Mouse (Mus musculus): ENCODE measurements at regions not wholly inside any gene's neighbourhood (a gene's known extent, or its start where the extent isn't known, plus 50 kb on each side); places are given as distances from the start of the nearest gene placed in this dataset.
"Not testable (repeated sequence)": the region's sequence is repeated elsewhere in the genome, so short reads cannot be mapped to it uniquely, and the experiment has no call there.

DNA sequence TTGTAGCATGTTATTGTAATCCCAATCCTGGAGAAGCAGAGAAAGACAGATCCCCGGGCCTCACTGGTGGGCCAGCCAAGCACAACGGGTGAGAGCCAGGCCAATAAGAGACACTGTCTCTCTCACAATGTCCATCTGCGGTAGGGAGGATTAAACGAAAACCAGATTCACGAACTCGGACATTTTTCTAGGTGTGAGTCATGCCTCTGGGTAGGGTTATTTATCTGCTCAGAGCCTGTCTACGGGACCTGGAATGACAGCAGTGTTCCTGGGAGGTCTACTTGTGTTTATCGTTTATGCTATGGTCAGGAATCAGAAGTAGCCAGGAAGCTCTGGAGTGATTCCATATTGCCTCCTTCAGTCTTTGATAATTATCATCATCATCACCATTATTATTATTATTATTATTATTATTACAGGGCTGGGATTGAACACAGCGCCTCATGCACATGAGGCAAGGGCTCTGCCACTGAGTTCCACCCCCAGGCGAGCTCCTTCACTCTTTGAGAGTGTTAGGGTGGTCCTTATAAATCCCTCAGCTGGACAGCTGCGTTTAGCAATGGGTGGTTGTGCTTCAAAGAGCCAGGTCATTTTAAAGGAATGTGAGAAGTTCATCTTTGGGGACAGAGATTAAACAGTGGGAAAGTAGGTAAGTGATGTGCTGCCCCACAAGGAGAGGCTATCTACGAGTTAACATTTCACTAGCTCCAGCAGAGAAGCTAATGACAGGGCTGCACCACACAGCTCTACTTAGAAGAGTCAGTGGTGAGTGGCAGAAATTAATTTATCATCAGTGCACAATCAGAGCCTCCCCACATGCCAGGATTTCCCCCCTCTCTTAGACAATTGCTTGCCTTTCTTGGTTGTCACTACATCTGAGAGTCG lies 116.3 kb downstream of the Enc1 start:
- no peak for DNase-seq (ENCODE audit: low spot score)

DNA sequence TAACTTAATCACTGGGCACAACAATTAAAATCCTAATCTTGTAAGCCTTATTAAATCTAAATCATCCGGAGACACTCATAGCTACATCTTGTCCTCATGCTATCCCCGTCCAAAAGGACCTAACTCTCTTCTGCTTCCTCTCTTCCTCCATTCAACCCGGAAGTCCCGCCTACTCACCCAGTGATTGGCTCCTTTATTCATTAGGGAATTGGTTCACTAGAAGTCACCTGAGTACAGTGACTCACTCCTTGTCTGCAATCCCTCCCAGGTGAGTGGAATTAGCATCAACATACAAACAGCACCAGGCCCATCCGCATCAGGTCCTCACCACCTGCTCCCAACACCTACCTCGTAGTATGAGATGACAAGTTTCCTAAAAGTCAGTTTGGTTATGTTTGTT lies 114.5 kb downstream of the Enc1 start:
- not testable (repeated sequence) for DNase-seq (ENCODE audit: low spot score)

DNA sequence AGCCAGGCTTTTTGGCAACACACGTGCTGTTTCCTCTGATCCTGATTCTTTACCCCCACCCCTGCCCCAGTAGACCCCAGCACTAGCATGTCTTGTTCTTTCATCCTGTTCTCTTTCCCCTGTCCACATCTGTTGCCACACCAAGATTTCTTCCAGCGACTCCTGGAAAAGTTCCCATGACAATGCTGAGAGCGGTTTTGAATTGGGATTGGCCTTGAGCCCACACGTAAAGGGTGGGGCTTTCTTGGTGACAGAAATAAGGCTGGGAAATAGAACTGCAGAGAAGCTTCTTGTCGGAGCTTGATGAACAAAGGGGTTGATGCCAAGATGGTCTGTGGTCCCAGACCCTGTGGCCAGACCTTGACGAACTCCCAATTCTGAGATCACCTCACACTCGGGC lies 106.8 kb downstream of the Enc1 start:
- no peak for DNase-seq (ENCODE audit: low spot score)

- DNase-seq (ENCODE audit: low spot score) = no peak
Measured at GRCm38 (mm10) chr13:97341218-97341889, 100.4 kb downstream of the Enc1 start.

- no peak for DNase-seq (ENCODE audit: low spot score)
Measured at GRCm38 (mm10) chr13:97337954-97338353, 97.0 kb downstream of the Enc1 start.

DNA sequence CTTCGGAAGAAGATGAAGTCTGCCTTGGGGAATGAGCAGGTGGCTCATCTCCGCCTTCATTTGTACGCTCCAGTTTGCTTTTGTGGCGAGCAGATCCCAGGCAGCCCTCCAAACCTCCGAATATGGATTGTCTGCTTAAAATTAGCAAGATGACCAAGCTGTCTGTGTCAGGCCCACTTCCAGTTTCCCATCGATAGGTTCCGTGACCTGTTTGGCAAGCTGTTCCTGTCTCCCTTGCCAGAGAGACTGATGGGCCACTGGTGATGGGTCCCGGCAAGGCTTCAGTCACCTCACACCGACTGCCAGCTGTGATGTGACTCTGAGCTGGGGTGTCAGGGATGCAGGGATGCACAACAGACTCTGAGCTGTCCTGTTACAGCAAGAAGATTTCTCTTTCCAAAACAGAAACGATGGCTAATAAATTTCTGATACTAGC lies 96.4 kb downstream of the Enc1 start:
- DNase-seq (ENCODE audit: low spot score) = peak; percentile 18

DNA sequence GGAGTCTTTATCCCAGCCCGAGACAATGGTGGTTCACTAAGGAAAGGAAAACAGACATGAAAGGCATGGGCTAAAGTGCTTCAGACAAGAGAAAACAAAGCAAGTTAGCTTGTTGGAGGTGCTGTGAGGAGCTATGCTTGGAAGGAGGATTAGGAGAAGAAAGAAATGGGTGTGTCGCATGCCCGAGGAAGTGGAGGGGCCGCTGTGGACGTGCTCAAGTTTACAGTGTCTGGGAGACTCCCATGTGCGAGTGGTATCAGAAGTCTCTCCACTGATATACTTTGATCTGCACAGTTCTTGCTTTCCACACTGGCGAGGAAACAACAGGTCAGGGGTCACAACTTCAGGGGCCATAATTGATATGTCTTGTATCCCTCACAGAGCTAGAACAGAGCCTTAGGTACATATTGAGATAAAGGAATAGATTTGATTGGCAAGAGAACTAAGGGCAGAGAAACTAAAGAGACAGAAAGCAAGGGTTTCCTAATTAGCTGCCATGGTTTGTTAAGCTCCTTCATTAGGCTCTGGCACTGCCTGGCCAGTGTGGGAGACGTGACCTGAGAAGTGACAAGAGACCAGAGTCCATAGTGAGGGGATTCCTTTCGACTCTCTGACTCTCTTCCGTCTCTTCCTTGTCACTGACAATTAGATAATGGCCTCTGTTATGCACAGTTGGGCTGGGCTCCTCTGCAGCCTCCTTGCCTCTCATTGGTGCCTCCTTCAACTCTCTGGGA lies 93.1 kb downstream of the Enc1 start:
- no peak for DNase-seq (ENCODE audit: low spot score)

DNA sequence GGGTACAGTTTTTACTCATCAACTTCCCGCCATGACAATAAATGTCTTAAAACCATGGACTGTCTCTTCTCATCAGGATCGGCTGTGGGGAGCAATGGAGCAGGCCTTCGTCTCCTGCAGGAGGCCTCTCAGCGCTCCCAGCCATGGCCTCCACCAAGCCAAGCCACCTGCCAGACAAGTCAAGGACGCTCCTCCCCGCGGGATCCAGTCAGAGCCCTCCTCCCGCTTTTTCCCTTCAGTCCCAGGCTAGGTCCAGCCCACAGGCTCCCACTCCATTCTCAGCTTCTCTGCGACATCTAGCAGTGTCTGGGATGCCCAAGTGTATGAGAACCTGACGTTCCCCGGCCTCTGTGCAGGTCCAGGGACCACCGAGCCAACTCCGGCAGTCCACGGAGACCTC lies 90.2 kb downstream of the Enc1 start:
- DNase-seq (ENCODE audit: low spot score) = no peak

DNA sequence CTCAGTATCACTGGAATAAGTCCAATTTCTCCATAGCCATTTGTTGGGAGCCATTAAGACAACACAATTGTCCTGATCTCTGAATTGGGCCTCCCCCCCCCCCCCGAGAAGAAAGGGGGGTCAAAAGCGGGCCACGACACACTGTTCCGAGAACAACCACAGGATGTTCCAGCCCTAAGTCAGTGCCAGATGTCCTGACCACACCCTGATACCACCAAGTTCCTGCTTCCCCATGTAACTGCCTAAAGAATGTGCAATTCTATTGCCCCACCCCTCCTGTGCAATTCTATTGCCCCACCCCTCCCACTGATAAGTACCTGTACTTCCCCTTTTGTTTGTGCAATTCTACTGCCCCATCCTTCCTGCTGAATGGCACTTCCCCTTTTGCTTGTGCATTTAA lies 80.4 kb downstream of the Enc1 start:
- DNase-seq (ENCODE audit: low spot score) = not testable (repeated sequence)

DNA sequence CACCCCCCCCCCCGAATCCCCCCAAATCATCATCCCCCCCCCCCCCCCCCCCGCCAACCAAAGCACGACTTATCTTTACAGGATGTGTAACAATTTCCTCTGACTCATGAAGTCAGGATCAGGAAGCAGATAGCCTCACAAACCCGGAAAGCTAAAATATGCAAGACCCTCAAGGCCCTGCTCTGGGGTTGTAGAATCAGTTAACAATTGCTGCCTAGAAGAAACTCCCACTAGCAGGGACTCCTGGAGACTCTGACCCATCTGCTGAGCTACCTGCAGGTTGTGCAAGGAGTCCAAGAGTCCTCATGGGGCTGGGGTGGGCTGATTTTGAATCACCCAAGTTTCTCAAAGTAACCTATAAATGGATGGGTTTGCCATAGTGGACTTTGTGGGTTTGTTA lies 79.9 kb downstream of the Enc1 start:
- DNase-seq (ENCODE audit: low spot score) = no peak

GRCm38 (mm10) chr13:97320298-97320697 lies 79.4 kb downstream of the Enc1 start:
- no peak for DNase-seq (ENCODE audit: low spot score)

DNA sequence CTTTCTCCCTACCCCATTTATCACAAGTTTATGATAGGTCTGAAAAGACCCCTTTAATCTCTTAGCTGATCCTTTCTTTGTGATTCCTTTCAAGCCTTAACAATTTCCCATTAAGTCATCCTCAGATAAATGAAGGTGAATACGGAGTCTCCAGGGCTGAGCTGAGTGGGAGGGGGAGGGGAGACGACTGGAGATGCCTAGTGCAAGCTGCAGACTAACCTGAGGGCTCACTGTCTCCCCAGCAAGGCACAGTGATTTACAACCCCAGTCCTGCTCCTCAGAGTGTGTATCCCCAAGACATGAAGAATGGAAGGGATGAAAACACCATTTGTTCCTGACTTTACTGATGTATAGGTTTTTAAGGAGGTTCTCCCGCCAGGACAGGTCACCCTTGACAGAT lies 76.7 kb downstream of the Enc1 start:
- no peak for DNase-seq (ENCODE audit: low spot score)

DNA sequence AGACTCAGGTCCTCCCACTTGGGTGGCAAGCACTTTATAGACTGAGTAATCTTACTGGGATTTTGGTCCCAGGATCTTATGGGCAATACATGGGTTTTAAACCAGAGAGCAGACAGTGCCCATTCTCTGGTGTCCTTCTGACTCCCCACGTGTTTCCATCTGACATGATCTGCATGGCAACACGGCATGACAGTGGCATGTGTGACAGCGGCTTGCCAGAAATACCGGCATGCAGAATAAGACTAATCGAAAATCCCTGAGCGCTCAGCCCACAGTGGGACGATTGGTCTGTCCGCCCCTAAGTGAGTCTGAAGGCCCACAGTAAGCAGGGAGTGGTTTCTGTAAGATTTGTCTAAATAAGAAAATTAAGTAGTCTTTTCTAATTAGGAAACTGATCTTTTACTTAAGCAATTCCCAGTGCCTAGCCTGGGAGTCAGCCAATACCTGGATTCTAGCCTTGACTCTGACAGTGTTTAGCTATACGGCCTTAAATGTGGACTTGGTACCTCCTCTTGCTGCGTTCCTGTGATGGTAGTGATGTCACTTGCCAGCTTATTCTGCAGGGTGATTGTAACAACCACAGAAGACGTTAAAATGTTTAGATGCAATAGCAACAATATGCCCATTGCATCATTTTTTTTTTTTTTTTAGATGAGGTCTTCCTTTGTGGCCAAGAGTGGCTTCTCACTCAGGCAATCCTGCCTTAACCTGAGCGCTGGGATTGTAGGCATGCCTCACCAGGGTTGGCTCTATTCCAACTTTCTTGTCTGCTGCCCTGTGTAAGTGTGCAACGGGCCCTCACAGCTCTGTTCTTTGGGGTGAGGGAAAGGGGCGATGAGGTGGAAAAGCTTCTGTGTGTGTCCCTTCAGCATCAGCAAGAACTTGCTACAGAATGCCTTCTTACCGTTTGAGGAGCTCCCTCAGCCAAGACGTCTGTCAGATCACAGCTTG lies 71.8 kb downstream of the Enc1 start:
- no peak for DNase-seq (ENCODE audit: low spot score)

DNA sequence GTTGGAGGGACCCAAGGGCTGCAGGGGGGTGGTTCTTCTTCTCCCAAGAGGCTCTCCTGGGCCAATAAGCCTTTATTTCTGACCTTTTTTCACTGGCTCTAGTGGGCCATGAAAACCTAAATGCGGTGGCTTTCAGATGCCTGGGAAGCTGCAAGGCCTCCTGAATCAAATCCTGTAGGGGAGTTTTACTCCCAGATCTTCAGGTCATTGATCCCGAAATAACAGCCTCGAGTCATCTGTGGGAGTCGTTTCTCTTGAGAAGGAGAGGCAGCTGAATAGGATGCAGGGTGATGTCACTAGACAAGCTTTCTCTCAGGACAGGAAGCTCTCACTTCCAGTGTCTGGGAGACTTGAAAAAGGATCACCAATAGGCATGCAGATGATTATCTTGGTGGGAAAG lies 70.4 kb downstream of the Enc1 start:
- no peak for DNase-seq (ENCODE audit: low spot score)

DNA sequence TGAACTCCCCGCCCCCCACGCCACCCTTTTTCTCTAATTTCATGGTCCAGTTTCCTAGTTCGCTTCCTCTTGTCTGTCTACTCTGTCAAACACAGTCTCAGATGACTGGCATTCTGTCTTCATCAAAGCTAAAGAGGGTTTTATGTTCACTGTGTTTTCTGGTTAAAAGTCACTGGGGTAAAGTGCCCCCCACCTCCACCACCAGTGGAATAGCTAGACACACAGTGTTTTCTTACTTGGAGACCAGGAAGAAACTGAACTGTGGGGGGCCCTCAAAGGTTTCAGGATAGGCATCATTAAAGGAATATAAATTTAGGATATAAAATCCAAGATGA lies 69.9 kb downstream of the Enc1 start:
- no peak for DNase-seq (ENCODE audit: low spot score)

DNA sequence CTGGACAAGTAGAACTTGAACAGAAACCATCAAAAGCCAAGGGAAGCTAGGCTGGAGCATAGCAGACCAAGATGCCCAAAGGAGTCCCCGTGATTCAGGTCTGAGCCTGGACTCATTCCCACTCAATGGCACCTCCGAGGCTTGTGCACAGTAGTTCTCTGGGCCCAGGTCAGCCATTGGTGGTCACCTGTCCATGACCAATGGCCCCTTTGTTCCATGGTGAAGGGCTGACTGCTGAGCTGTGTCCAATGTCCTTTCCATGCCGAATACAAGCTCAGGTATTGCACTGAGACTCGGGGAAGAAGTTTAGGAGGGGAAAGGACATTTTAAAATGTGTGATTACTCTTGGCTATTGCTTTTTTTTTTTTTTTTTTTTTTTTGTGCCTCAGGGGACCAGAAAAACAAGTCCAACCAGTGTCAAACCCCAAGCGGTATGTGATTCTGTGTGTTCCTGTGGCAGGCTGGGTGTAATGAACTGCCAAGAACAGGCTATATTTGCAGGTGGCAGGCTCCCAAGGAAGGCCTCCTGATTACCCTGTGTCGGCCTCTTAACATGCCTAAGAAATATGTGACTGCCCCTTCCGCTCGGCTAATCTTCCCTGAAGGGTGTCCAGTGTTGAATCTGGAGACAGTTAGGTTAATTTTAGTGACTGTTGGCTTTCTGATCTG lies 69.4 kb downstream of the Enc1 start:
- no peak for DNase-seq (ENCODE audit: low spot score)

GRCm38 (mm10) chr13:97309411-97309810 lies 68.5 kb downstream of the Enc1 start:
- DNase-seq (ENCODE audit: low spot score) = no peak

DNA sequence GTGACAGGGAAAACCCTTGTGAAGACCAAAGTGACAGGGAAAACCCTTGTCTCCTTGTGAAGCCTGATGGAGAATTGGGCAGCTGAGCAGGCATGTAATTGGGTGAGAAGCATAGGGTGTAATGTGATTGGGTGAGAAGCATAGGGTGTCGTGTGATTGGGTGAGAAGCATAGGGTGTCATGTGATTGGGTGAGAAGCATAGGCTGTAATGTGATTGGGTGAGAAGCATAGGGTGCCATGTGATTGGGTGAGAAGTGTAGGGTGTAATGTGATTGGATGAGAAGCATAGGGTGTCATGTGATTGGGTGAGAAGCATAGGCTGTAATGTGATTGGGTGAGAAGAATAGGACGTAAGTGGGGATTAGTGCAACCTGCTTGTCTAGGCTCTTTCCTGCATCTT lies 67.5 kb downstream of the Enc1 start:
- no peak for DNase-seq (ENCODE audit: low spot score)

Measured in urinary bladder, postnatal 10 days (tissue).